Mouse (Mus musculus): ENCODE measurements at regions not wholly inside any gene's neighbourhood (a gene's known extent, or its start where the extent isn't known, plus 50 kb on each side); places are given as distances from the start of the nearest gene placed in this dataset.

GRCm38 (mm10) chr2:147503962-147504361 lies 142.2 kb downstream of the Pax1 start:
- H3K36me3 ChIP-seq (ENCODE audit: insufficient read depth, low read length) = no peaks in the 10 kb centered on the region
- no peaks in the 10 kb centered on the region for H3K4me1 ChIP-seq (ENCODE audit: insufficient read depth, low read length)
- H3K4me2 ChIP-seq (replicated peaks; ENCODE audit: low read depth, low read length) = no peak overlapping the region
- no peak overlapping the region for H3K27ac ChIP-seq (ENCODE audit: low read length)
- no peak overlapping the region for H3K9ac ChIP-seq (replicated peaks; ENCODE audit: low read length)
- H3K9me3 ChIP-seq (ENCODE audit: low read length) = no peaks in the 10 kb centered on the region
- 60% methylated on average over 4 of the region's 4 CpGs for WGBS
- peak; percentile 74 for ATAC-seq (ENCODE audit: low FRiP score, low TSS enrichment)
- no peaks in the 10 kb centered on the region for H3K27me3 ChIP-seq (ENCODE audit: insufficient read depth, low read length)
- H3K4me3 ChIP-seq (ENCODE audit: low read length) = no peak overlapping the region

DNA sequence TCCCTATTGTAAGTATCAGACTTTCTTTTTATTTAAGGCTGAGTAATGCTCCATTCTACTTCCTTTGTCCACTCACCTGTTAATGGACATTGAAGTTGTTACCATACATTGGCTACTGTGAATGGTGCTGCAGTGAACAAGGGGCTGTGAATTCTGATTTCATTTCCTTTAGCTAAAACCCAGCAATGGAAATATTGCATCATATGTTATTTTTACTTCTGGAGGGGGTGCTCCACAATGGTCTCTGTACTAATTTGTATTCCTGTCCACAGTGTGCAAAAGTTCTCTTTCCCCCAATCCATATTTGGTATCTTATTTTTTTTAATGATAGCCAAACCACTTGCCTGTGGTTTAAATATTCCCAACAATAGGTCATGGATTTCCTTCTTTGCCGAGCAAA lies 137.0 kb downstream of the Pax1 start:
- Histone ChIP-seq H3K9ac (replicated peaks; ENCODE audit: low read length) (no peak overlapping the region), H3K4me1 (ENCODE audit: insufficient read depth, low read length) (no peaks in the 10 kb centered on the region), H3K27ac (ENCODE audit: low read length) (no peak overlapping the region), H3K9me3 (ENCODE audit: low read length) (no peaks in the 10 kb centered on the region), H3K27me3 (ENCODE audit: insufficient read depth, low read length) (no peaks in the 10 kb centered on the region), H3K4me2 (replicated peaks; ENCODE audit: low read depth, low read length) (no peak overlapping the region), H3K36me3 (ENCODE audit: insufficient read depth, low read length) (no peaks in the 10 kb centered on the region), H3K4me3 (ENCODE audit: low read length) (no peak overlapping the region)
- no peak for ATAC-seq (ENCODE audit: low FRiP score, low TSS enrichment)
- 76% methylated on average over 1 of the region's 1 CpGs for WGBS

GRCm38 (mm10) chr2:147455932-147456331 lies 94.2 kb downstream of the Pax1 start:
- Histone ChIP-seq H3K27ac (ENCODE audit: low read length) (no peak overlapping the region), H3K4me1 (ENCODE audit: insufficient read depth, low read length) (no peaks in the 10 kb centered on the region), H3K27me3 (ENCODE audit: insufficient read depth, low read length) (no peaks in the 10 kb centered on the region), H3K9ac (replicated peaks; ENCODE audit: low read length) (no peak overlapping the region), H3K4me3 (ENCODE audit: low read length) (no peak overlapping the region), H3K9me3 (ENCODE audit: low read length) (no peaks in the 10 kb centered on the region), H3K4me2 (replicated peaks; ENCODE audit: low read depth, low read length) (no peak overlapping the region), H3K36me3 (ENCODE audit: insufficient read depth, low read length) (no peaks in the 10 kb centered on the region)
- no peak for ATAC-seq (ENCODE audit: low FRiP score, low TSS enrichment)
- 74% methylated on average over 5 of the region's 5 CpGs for WGBS

GRCm38 (mm10) chr2:147454362-147455257 lies 92.9 kb downstream of the Pax1 start:
- no peak for ATAC-seq (ENCODE audit: low FRiP score, low TSS enrichment)

More at GRCm38 (mm10) chr2:147454362-147455257, 92.9 kb downstream of the Pax1 start:
- WGBS = 75% methylated on average over 18 of the region's 18 CpGs
- Histone ChIP-seq H3K27me3 (ENCODE audit: insufficient read depth, low read length) (no peaks in the 10 kb centered on the region), H3K4me1 (ENCODE audit: insufficient read depth, low read length) (no peaks in the 10 kb centered on the region), H3K27ac (ENCODE audit: low read length) (no peak overlapping the region), H3K36me3 (ENCODE audit: insufficient read depth, low read length) (no peaks in the 10 kb centered on the region), H3K4me2 (replicated peaks; ENCODE audit: low read depth, low read length) (no peak overlapping the region), H3K9me3 (ENCODE audit: low read length) (no peaks in the 10 kb centered on the region), H3K4me3 (ENCODE audit: low read length) (no peak overlapping the region), H3K9ac (replicated peaks; ENCODE audit: low read length) (no peak overlapping the region)
